Mouse (Mus musculus) adrenal gland, adult 8-10 months (tissue): ENCODE results near the gene Radil. TPM values are rescaled to one million over a fixed set of nuclear protein-coding genes. Genes with fewer than 3 reads are reported as not detected.

ENCODE experiments used
- DNase-seq: peaks from one replicate; pipeline ENCODE4 v3.0.0; 2022
- total RNA-seq, 4 experiments: library from RNA; stranded (reverse); gene quantifications; 2 replicates each; pipeline ENCODE4 v1.2.4; 2022

Gene Radil
- total RNA-seq, 4 experiments from 2014 or later, result 3.4 to 8.2 (median 4.1) TPM

- DNase-seq, result peak; percentile 78
Measured at GRCm38 (mm10) chr5:142444791-142445531, 105.9 kb downstream of the Radil start.

GRCm38 (mm10) chr5:142443994-142444393, 106.9 kb downstream of the Radil start:
- no peak for DNase-seq

DNA sequence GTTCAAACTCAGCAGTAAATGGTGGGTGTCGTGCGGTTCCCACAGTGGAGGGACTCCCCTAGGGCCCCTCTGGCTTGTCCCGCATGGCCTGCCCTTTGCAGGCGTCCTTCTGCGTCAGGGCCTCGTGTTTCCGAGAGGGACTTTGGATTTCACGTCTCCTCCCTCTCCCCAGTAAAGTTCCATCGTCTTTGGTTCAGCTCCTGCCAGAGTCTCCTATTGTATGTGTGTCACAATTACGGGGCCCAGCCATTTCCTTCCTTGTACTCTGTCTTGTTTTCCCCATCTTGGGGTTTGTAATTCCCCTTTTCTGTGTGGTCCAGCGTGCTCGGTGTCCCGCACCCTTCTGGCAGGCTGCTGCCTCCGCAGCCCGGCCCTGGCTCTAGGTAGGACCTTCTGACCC, 107.4 kb downstream of the Radil start:
- DNase-seq, result no peak

GRCm38 (mm10) chr5:142442045-142442440, 108.9 kb downstream of the Radil start:
- no peak for DNase-seq

DNA sequence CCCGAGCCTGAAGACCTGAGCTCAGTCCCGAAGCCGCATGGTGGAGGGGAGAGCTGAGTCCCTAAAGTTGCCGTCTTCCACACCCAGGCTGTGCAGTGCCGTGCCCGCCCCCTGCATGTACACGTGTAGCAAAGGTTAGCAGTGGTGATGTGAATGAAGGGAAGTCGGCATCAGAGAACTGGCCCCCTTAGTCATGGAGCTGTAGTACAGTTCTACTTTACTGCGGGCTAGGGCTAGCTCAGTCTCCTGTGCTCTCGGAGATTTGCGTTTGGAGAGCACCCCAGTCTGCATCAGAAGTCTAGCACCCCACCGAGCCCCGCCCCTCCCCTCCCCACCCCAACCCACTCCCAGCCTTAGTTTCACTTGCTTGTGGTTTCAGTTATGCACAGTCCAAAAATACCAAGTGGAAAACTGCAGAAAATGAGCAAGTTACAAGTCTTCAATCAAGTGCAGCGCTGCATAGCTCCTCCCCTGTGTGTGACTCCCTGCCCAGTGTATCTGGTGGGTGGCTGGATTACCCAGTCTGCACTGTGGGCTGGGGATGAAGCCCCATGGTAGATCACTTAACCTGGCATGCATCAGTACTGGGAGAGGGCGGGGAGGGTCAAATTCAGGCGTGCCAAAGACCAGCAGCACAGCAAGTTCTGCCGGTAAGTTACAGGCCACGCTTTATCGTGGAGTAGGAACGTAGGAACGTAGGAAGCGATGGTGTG, 109.4 kb downstream of the Radil start:
- no peak for DNase-seq

DNA sequence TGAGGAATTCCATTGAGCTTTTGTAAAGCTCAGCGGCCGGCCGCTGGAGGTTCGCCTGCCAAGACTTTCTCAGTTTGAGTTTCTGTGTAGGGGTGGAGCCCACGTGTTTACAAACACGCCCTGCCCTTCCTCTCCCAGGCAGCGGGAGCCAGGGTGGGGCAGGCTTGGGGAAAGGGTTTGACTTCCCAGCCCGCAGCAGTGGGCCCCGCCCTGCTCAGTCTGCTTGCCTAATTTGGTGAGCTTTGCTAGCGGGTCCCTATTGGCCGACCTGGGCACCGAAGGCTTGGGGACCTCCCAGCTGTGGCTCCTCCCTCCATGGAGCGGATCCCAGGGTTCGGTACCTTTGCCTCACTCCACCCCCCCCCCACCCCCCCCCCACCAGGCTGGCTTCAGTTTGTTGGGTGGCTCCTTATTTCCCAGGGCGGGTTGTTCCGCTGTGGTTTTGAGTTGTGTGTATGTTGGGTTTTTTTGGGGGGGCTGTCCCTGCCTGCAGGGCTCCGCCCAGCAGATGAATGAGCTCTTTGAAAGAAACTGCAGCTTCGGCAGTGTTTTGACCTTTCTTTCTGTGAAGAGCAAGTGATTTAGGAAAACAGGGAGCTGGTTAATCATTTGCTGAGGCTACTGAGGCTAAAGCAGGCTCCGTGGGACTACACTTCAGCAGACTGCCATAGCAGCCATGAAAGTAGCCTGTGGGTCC, 110.3 kb downstream of the Radil start:
- peak; percentile 96 for DNase-seq

DNA sequence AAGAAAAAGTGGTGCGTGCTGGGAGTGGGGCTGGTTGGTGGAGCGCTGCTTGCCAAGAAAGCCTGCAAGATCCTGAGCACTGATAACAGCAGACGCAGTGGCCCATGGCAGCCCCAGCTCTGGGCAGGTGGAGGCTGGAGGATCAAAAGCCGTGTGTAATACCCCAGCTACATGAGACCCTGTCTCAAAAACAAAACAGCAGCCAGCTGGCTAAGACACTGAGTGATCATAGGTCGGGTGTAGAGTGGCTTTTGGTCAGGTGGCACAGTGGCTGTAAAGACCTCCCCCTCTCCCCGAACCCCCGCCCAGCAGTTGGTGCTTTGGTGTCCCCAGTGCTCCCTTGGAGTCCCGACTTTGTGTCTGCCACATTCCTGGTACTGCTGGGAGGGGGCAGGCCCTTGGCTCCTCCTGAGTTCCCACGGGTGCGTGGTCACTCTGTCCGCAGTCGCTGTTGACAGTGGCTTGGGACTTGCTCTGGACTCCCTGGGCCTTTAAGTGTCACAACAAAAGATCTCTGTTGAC, 110.9 kb downstream of the Radil start:
- no peak for DNase-seq

DNA sequence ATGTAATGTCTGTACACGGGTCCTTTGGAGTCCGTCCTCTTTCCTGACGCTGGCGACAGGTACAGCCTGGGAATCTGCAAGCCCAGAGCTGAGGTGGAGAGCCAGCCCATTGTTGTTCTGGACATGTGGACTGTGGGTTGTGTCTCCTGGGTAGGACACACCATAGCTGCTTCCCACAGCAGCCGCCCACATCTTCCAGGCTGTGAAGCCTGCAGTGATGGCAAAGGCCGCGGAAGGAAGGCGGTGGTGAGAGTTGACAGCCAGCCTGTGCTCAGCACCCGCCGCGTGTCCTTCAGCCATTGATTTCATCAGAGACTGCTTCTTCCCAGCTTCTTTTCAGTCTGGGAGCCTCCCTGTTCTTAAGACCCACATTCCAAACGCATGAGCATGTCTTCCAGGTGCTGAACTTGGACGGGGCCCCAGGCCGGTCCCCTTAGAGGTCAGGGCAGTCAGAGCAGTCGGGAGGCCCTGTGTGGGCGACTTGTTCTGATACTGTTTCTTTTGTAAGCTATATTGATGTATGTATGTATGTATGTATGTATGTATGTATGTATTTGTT, 112.4 kb downstream of the Radil start:
- DNase-seq, result no peak

DNA sequence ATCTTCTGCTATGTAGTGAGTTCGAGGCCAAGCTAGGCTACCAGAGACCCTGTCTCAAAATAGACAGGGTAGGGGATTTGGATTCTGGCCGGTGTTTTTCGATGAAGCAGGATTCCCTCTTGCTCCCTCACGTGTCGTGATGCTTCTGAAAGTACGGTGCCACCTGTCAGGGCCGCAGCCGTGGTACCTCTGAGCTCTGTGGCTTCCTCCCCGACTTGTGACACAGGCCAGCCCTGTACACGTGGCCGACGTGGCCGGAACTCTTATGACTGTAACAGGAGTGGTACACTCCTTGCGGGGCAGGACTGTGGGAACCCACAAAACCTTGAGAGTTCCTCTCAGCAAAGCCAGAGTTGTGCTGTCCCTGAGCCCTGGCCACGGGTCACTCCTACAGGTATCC, 115.2 kb downstream of the Radil start:
- no peak for DNase-seq

Other genes with a start within 250 kb of the Radil start
- 10 to 100 TPM; 24.8 to 30.9 (median 28.3) TPM for gene Foxk1, start 149.6 kb downstream of the Radil start, total RNA-seq
- gene Ap5z1, start 87.2 kb downstream of the Radil start, total RNA-seq, result 10 to 100 TPM; 18.4 to 36.8 (median 26.5) TPM
- under 1 TPM; 0.06 to 0.35 (median 0.26) TPM for gene Papolb, start 21.0 kb downstream of the Radil start, total RNA-seq
- gene Mmd2, start 57.7 kb upstream of the Radil start, total RNA-seq, result 10 to 100 TPM; 33.7 to 65.5 (median 38.5) TPM
- gene Wipi2, start 76.6 kb upstream of the Radil start, total RNA-seq, result 100 to 1,000 TPM in 2 of 4 experiments, 10 to 100 TPM in 2; 92.3 to 120 (median 107) TPM
- 10 to 100 TPM; 19.9 to 51.4 (median 32.9) TPM for gene Slc29a4, start 141.4 kb upstream of the Radil start, total RNA-seq